Mouse (Mus musculus) forebrain, embryonic 15.5 days (tissue): ENCODE measurements at regions not wholly inside any gene's neighbourhood (a gene's known extent, or its start where the extent isn't known, plus 50 kb on each side); places are given as distances from the start of the nearest gene placed in this dataset.
A peak's percentile ranks its signal among the peaks of the same experiment; 100 is the strongest.

Experiments used
- ATAC-seq: fragments of 200-750 bp; cut with Nextera tagmentation; replicated peaks from 2 replicates; pipeline ENCODE4 v1.8.0; 2017; ENCODE audit warnings: mild to moderate bottlenecking, moderate TSS enrichment, moderate library complexity
- H3K27ac ChIP-seq: fragments of 300-500 bp; sonication (generic); replicated peaks from 2 replicates; pipeline ENCODE4 v1.5.1; 2015; ENCODE audit warnings: mild to moderate bottlenecking, inconsistent platforms
- H3K27me3 ChIP-seq: fragments of 300-500 bp; sonication (generic); 2 replicates; pipeline ENCODE4 v1.6.1; 2015; ENCODE audit warnings: inconsistent platforms
- H3K36me3 ChIP-seq: fragments of 300-500 bp; sonication (generic); 2 replicates; pipeline ENCODE4 v1.6.1; 2015; ENCODE audit warnings: mild to moderate bottlenecking, inconsistent platforms
- H3K4me1 ChIP-seq: fragments of 300-500 bp; sonication (generic); 2 replicates; pipeline ENCODE4 v1.6.1; 2015; ENCODE audit warnings: inconsistent platforms
- H3K4me2 ChIP-seq: fragments of 300-500 bp; sonication (generic); replicated peaks from 2 replicates; pipeline ENCODE4 v1.6.1; 2015; ENCODE audit warnings: mild to moderate bottlenecking, inconsistent platforms
- H3K4me3 ChIP-seq: fragments of 300-500 bp; sonication (generic); 2 replicates; pipeline ENCODE4 v1.5.1; 2015; ENCODE audit warnings: mild to moderate bottlenecking, inconsistent platforms
- H3K9ac ChIP-seq: fragments of 300-500 bp; sonication (generic); replicated peaks from 2 replicates; pipeline ENCODE4 v1.6.1; 2015; ENCODE audit warnings: mild to moderate bottlenecking, inconsistent platforms
- H3K9me3 ChIP-seq: fragments of 300-500 bp; sonication (generic); 2 replicates; pipeline ENCODE4 v1.6.1; 2016; ENCODE audit warnings: inconsistent platforms
- WGBS: fragments of 180-500 bp; shearing (Covaris S2); methylation state at CpG from one replicate; pipeline ENCODE4 v1.1.7; 2015; ENCODE audit warnings: mixed read lengths; 5-methylcytosine and 5-hydroxymethylcytosine counted together

GRCm38 (mm10) chr14:64589571-64590547 lies 485.8 kb downstream of the Prss52 start:
- no peaks in the 10 kb centered on the region for H3K27me3 ChIP-seq
- WGBS = under 1% methylated on average over 41 of the region's 41 CpGs
- ATAC-seq = peak; percentile 52
- H3K36me3 ChIP-seq = 0 out of 2 replicates have a peak, but pooled peaks cover 4% of the 10 kb centered on the region
- peak overlapping the region; percentile 85 for H3K9ac ChIP-seq
- H3K27ac ChIP-seq = peak overlapping the region; percentile 99
- H3K4me2 ChIP-seq = peak overlapping the region; percentile 95
- peak overlapping the region; percentile 59 for H3K4me3 ChIP-seq
- H3K9me3 ChIP-seq = no peaks in the 10 kb centered on the region
- peaks cover 49% of the 10 kb centered on the region for H3K4me1 ChIP-seq

- no peaks in the 10 kb centered on the region for H3K9me3 ChIP-seq
- H3K36me3 ChIP-seq = 0 out of 2 replicates have a peak, but pooled peaks cover 4% of the 10 kb centered on the region
- H3K4me1 ChIP-seq = peaks cover 49% of the 10 kb centered on the region
- WGBS = 2% methylated on average over 15 of the region's 15 CpGs
- peak overlapping the region; percentile 95 for H3K4me2 ChIP-seq
- peak overlapping the region; percentile 59 for H3K4me3 ChIP-seq
- H3K27me3 ChIP-seq = no peaks in the 10 kb centered on the region
- no peak for ATAC-seq
- H3K27ac ChIP-seq = peak overlapping the region; percentile 99
- peak overlapping the region; percentile 85 for H3K9ac ChIP-seq
Observed at GRCm38 (mm10) chr14:64590611-64591010, 486.5 kb downstream of the Prss52 start.

GRCm38 (mm10) chr14:64591091-64591976 lies 487.2 kb downstream of the Prss52 start:
- H3K27ac ChIP-seq = peak overlapping the region; percentile 99

GRCm38 (mm10) chr14:64592176-64592575 lies 488.1 kb downstream of the Prss52 start:
- H3K4me2 ChIP-seq = peak overlapping the region; percentile 95
- peak overlapping the region; percentile 85 for H3K9ac ChIP-seq
- WGBS = 45% methylated on average over 6 of the region's 6 CpGs
- peak overlapping the region; percentile 59 for H3K4me3 ChIP-seq
- no peaks in the 10 kb centered on the region for H3K9me3 ChIP-seq
- H3K36me3 ChIP-seq = 0 out of 2 replicates have a peak, but pooled peaks cover 4% of the 10 kb centered on the region
- ATAC-seq = no peak
- peak overlapping the region; percentile 99 for H3K27ac ChIP-seq
- peaks cover 48% of the 10 kb centered on the region for H3K4me1 ChIP-seq
- H3K27me3 ChIP-seq = no peaks in the 10 kb centered on the region

More at GRCm38 (mm10) chr14:64591091-64591976, 487.2 kb downstream of the Prss52 start:
- 10% methylated on average over 14 of the region's 14 CpGs for WGBS
- no peak for ATAC-seq
- H3K9ac ChIP-seq = peak overlapping the region; percentile 85
- peak overlapping the region; percentile 95 for H3K4me2 ChIP-seq
- peak overlapping the region; percentile 59 for H3K4me3 ChIP-seq
- H3K9me3 ChIP-seq = no peaks in the 10 kb centered on the region
- H3K4me1 ChIP-seq = peaks cover 49% of the 10 kb centered on the region
- H3K36me3 ChIP-seq = 0 out of 2 replicates have a peak, but pooled peaks cover 4% of the 10 kb centered on the region
- H3K27me3 ChIP-seq = no peaks in the 10 kb centered on the region

DNA sequence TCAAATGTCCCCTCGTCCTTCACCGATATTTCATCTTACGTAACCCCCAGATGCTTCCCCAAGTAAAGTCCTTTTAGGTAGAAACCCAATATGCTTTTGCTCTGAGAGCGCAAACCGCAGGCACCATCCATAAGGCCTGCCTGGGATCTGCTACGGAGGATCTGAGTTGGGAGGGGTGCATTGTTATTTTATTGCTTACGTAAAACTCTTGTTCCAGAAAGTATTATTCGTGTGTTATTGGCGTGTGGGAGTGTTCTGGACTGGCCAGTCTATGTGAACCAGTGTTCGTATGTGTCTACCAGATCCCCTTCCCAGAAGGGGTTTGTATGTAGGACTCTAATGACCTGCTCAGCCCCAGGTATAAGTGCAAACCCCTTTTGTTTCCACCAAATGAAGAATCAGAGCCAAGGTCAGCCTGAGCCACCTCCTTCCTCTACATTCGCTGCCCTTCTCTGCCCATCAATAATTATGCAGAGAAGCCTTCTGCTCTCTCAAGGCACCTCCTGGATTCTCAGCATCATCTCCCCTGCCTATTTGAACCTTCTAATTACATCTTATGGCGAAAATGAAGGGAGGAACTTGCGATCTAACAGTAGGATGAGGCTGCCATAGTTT lies 488.7 kb downstream of the Prss52 start:
- Histone ChIP-seq H3K27ac (peak overlapping the region; percentile 99), H3K9ac (peak overlapping the region; percentile 85), H3K4me2 (peak overlapping the region; percentile 95), H3K4me3 (peak overlapping the region; percentile 59), H3K36me3 (0 out of 2 replicates have a peak, but pooled peaks cover 4% of the 10 kb centered on the region), H3K27me3 (no peaks in the 10 kb centered on the region), H3K9me3 (no peaks in the 10 kb centered on the region), H3K4me1 (peaks cover 55% of the 10 kb centered on the region)
- ATAC-seq = no peak
- WGBS = 57% methylated on average over 13 of the region's 13 CpGs

GRCm38 (mm10) chr14:64593564-64593963 lies 489.5 kb downstream of the Prss52 start:
- H3K9ac ChIP-seq = peak overlapping the region; percentile 85
- peak overlapping the region; percentile 95 for H3K4me2 ChIP-seq
- H3K27me3 ChIP-seq = no peaks in the 10 kb centered on the region
- peaks cover 60% of the 10 kb centered on the region for H3K4me1 ChIP-seq
- no peaks in the 10 kb centered on the region for H3K9me3 ChIP-seq
- ATAC-seq = 0 out of 2 replicates have a peak, but pooled peaks have one; percentile 15
- H3K4me3 ChIP-seq = peak overlapping the region; percentile 59
- H3K27ac ChIP-seq = peak overlapping the region; percentile 99
- H3K36me3 ChIP-seq = 0 out of 2 replicates have a peak, but pooled peaks cover 4% of the 10 kb centered on the region
- WGBS = 21% methylated on average over 4 of the region's 4 CpGs

- 0 out of 2 replicates have a peak, but pooled peaks cover 4% of the 10 kb centered on the region for H3K36me3 ChIP-seq
- H3K4me3 ChIP-seq = peak overlapping the region; percentile 59
- H3K4me1 ChIP-seq = peaks cover 60% of the 10 kb centered on the region
- H3K4me2 ChIP-seq = peak overlapping the region; percentile 95
- H3K27ac ChIP-seq = peak overlapping the region; percentile 99
- 44% methylated on average over 7 of the region's 7 CpGs for WGBS
- ATAC-seq = no peak
- H3K9ac ChIP-seq = peak overlapping the region; percentile 85
- H3K27me3 ChIP-seq = no peaks in the 10 kb centered on the region
- no peaks in the 10 kb centered on the region for H3K9me3 ChIP-seq
Observed at GRCm38 (mm10) chr14:64594021-64594561, 490.0 kb downstream of the Prss52 start.

GRCm38 (mm10) chr14:64594811-64595522 lies 490.9 kb downstream of the Prss52 start:
- Histone ChIP-seq H3K27me3 (no peaks in the 10 kb centered on the region), H3K9ac (peak overlapping the region; percentile 85), H3K4me2 (peak overlapping the region; percentile 95), H3K36me3 (0 out of 2 replicates have a peak, but pooled peaks cover 4% of the 10 kb centered on the region), H3K4me3 (no peak overlapping the region), H3K9me3 (no peaks in the 10 kb centered on the region), H3K27ac (peak overlapping the region; percentile 99), H3K4me1 (peaks cover 62% of the 10 kb centered on the region)
- peak; percentile 44 for ATAC-seq
- 32% methylated on average over 9 of the region's 10 CpGs for WGBS

- ATAC-seq = no peak
- peaks cover 63% of the 10 kb centered on the region for H3K4me1 ChIP-seq
- peak overlapping the region; percentile 85 for H3K9ac ChIP-seq
- peak overlapping the region; percentile 95 for H3K4me2 ChIP-seq
- H3K27ac ChIP-seq = peak overlapping the region; percentile 99
- no peak overlapping the region for H3K4me3 ChIP-seq
- H3K36me3 ChIP-seq = 0 out of 2 replicates have a peak, but pooled peaks cover 4% of the 10 kb centered on the region
- WGBS = 58% methylated on average over 1 of the region's 1 CpGs
- H3K27me3 ChIP-seq = no peaks in the 10 kb centered on the region
- no peaks in the 10 kb centered on the region for H3K9me3 ChIP-seq
Observed at GRCm38 (mm10) chr14:64595523-64595889, 491.4 kb downstream of the Prss52 start.

GRCm38 (mm10) chr14:64595891-64596290 lies 491.8 kb downstream of the Prss52 start:
- Histone ChIP-seq H3K36me3 (0 out of 2 replicates have a peak, but pooled peaks cover 4% of the 10 kb centered on the region), H3K4me2 (no peak overlapping the region), H3K4me1 (peaks cover 63% of the 10 kb centered on the region), H3K9me3 (no peaks in the 10 kb centered on the region), H3K4me3 (no peak overlapping the region), H3K9ac (peak overlapping the region; percentile 85; the same call in 1 of the 2 replicates), H3K27ac (peak overlapping the region; percentile 99), H3K27me3 (no peaks in the 10 kb centered on the region)
- 58% methylated on average over 4 of the region's 4 CpGs for WGBS
- no peak for ATAC-seq
